Mouse (Mus musculus): ENCODE data around the gene Arhgef12.

Arhgef12 gene

DNA sequence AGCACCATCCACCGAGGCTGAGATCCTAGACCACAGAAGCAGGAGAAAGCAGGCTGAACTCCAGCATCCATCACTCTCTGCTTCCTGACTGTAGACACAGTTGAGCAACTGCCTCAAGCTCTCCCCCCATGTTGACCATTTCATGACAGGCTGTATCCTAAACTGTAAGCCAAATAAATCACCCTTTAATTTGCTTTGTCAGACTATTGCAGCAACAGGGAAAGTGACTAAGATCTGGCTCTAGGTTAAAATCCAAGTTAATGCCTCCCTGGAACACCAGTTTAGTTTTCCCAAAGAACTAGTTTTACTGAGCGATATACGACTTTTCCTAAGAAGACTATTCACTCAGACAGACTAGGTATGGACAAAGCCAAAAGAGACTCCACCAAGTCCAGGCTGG is 28.3 kb downstream of the Arhgef12 start:
- no peak for DNase-seq (ENCODE audit: low spot score in 2 of 2)

DNA sequence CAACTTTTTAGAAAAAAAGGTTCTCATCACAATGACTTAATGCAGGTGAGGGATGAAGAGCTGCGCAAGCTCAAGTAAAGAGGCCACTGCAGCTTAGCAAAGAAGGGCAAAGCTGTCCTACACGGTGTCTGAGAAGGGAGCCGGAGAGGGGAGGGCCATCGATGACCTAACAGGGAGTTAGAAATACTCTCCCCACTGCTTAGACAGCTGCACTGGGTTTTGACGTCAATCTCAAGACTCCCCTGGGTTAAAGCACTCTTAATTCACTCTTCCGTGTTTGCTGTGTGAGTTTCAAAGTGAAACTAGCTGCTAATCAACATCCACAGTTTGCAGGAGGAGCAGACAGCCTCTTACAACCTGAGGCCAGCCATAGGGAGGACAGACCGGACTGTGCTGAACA is 30.9 kb downstream of the Arhgef12 start:
- no peak for DNase-seq (ENCODE audit: low spot score in 2 of 2)

DNA sequence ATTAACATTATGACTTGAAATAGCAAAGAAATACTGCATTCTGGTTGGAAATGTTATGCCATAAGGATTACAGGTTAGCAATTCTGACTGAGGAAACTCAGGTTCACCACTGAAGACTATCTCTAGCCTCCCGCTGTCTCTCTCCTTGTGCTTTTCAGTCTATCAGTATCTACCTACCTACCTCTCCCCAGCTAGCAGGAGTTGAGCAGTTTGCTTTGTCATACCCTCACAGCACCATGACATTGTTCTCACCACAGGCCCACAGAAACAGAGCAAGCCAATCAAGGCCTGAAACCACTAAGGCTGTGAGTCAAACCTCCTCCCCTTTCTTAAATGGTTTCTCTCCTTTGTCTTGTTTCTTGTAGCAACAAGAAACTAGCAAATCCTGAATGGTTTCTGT is 32.4 kb downstream of the Arhgef12 start:
- no peak for DNase-seq (ENCODE audit: low spot score in 2 of 2)

DNA sequence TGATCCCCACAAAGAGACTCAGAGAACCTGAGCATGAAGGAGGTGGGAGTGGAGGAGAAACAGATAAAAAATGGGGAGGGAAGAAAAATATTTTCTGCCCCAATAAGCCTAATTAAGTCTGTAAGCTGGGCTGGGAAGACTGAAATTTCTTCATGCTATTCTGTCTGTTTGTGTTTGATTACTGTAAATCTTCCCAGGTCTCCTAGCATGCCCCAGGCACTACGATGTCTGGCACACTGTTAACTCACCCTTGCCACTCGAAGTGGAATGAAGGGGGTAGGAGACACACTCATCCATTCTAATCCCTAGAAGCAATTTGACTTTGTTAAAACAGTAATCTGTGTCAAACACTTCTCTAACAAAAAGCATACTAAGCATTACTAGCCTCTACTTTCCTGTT is 35.3 kb downstream of the Arhgef12 start:
- DNase-seq (ENCODE audit: low spot score in 2 of 2) = no peak

DNA sequence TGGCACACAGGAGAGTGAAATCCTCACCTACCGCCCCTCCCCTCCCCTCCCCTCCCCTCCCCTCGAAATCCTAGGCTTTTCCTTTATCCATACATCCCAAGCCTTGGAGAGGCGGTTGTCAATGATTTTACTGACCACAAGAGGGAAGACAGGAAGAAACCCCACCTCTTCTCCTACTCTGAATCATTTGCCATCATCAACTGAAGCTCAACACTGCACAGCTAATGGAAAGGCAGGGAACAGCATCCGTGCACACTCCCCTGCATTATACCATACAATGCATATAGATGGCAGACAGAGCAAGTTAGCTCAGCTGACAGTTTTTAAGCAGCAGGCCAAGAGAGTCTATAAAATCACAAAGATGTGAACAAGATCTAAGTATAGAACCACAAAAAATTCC is 35.9 kb downstream of the Arhgef12 start:
- DNase-seq (ENCODE audit: low spot score in 2 of 2) = peak in 1 of 2 experiments; percentile 9

DNA sequence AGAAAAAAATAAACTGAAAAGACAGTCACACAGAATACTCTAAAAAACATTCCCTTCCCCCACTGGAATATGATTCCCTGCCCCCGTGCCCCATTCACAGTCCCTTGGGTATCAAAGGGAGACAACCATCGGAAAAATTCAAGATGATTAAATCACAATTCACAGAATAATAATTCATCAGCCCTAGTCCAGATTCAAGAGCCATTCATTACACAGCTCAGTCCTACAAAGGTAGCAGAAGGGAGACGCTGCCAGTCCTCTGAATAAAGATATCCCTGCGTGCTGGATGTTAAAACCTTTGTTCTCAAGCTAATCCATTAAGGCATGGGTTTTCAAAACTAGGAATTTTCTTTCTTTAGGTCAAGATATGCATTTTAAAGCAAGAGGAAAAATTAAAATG is 36.5 kb downstream of the Arhgef12 start:
- DNase-seq (ENCODE audit: low spot score in 2 of 2) = no peak

DNA sequence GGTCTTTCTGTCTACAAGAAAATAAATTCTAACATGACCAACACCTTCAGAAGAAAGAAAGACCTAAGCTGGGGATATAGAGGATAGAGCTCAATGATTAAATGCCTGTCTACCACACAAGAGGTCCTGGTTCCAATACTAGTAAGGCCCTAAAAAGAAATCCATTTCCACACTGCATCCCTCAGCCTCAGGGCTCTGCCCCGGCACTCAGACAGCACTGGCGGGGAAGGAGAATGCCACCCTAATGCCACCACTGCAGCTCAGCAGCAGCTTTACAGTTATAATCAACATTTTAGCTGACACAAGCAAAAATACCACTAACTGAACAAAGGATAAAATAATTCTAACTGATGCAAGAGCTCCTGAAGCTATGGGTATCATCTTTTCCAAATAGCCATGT is 36.9 kb downstream of the Arhgef12 start:
- DNase-seq (ENCODE audit: low spot score in 2 of 2) = no peak

DNA sequence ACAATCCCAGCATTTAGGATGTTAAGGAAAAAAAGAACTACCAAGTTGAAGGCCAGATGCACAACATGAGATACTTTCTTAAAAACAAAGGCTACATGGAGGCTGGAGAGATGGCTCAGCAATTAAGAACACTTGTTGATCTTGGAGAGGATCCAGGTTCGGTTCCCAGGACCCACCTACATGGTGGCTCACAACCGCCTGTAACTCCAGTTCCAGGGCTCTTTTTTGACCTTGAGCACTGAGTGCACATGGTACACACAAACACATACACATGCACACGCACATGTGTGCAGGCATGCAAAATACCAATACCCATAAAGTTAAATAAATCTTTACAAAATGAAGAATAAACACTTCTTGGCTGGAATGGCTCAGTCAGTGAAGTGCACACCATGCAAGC is 39.1 kb downstream of the Arhgef12 start:
- DNase-seq (ENCODE audit: low spot score in 2 of 2) = no peak

DNA sequence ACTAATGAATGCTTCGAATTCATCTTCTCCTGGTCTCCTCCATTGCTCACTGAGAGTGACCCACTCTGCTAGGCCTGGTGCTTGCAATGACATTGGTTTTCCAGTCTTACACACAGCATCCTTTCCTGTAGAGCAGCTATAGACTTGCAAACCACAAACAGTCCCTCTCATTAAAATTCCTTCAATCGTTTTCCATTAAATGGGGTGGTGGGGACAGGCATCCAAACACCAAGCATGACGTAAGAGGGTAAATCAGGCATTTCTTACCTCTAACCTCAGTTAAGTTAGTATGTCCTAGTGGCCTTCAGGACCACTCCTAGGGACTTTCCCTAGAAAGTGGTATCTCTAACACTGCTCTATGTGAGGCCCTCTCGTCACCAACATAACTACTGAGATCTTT is 41.8 kb downstream of the Arhgef12 start:
- DNase-seq (ENCODE audit: low spot score in 2 of 2) = no peak

DNA sequence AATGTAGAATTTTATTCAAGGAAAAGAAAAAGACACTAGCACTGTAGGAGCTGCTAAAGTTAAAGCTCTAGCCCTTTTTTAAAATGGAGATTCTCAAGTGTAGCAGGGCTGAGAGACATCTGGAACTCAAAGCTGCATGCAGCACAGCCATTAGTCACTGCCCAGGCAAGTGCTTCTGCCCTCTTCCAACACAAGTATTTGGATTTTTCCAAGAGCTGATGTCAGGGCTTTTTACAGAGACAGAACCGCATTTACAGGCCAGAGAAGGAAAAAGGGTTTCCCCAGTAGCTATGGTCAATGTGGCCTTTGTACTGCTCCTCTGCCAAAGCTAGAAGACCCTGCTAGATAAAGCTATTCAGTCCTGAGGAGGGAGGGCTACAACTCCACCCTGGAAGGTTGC is 45.5 kb downstream of the Arhgef12 start:
- no peak for DNase-seq (ENCODE audit: low spot score in 2 of 2)

DNA sequence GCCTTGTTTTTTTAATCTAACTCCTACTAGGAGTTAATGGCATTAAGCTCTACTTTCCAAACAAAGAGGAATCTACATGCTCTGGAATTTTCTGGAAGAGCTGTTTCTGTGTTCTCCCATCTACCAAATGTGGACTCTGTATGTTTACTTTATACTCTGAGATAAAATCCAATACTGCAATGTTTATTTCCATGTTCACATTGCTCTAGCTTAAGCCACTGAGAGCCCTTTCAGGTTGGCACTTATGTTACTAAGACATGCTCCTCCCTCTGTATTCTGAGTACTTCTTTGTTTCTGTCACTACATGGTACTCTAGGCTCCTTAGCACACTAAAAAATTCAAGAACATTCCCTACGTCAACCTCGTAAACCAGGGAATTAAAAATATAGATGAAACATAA is 56.6 kb downstream of the Arhgef12 start:
- DNase-seq (ENCODE audit: low spot score in 2 of 2) = no peak

DNA sequence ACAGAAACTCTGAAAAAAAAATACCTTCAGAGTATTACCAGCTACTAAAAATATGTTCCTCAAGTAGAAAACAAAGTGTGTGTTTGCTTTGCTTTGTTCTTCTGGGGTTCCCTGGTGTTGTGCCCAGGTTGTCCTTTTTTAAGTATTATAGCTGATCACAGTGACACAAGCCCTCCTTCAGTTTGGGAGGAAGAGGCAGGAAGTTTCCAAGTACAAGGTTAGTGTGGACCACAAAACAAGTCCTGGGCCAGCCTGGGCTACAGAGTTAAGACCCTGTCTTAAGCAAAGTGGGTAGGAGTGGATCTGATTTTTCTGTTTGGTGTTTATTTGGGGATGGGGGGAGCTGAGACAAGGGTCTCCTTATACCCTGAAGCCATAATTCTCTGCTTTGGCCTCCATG is 62.6 kb downstream of the Arhgef12 start:
- no peak for DNase-seq (ENCODE audit: low spot score in 2 of 2)

DNA sequence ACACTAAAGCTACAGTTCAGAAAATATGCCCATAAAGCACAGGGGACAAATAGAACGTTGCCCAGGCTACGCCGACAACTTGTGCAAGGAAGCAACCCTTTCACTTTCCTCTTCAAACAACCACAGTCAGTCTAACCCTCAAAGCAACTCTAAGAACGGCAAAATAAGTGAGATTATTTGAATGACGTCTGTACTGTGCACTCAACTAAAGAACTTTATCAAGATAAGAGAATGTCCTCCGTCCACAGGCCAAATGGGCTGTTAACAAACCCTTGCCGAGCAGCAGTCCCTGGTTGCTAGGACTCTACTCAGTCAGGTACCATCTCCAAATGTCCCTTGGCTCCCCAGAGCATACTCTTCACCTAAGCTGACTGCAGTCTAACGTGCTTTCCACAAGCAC is 68.6 kb downstream of the Arhgef12 start:
- no peak for DNase-seq (ENCODE audit: low spot score in 2 of 2)

DNA sequence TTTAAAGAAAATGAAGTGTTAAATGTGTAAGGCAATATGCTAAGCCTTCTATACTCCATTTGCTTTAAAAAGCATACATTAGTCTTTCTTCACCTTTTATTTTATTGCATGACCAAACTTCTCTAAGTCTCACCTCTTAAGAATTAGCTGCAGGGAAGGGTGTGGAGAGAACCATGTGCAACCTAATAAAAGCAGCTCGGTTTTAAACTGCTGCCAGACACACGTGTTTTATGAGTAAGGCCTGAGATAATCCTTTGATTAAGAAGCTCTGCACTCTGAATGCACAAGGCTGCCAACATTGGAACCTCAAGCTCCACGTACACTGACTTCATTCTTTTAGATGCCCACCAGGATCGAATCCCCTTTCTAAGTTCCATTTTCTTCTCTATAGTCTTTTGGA is 71.8 kb downstream of the Arhgef12 start:
- no peak for DNase-seq (ENCODE audit: low spot score in 2 of 2)

DNA sequence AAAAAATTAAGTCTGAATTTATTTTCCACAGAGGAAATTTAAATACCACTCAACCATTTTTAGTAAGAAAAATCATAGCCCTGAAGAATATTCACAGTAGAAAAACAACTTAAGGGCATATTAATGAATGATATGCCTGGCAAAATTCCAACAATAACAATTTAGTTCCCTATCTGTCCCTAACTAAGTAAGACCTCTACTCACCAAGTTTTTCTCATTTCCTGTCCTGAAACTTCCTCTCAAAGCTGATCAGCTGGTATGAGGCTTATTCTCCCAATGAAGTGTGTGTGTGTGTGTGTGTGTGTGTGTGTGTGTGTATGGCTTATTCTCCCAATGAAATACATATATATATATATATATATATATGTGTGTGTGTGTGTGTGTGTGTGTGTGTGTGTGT is 72.8 kb downstream of the Arhgef12 start:
- DNase-seq (ENCODE audit: low spot score in 2 of 2) = no peak

DNA sequence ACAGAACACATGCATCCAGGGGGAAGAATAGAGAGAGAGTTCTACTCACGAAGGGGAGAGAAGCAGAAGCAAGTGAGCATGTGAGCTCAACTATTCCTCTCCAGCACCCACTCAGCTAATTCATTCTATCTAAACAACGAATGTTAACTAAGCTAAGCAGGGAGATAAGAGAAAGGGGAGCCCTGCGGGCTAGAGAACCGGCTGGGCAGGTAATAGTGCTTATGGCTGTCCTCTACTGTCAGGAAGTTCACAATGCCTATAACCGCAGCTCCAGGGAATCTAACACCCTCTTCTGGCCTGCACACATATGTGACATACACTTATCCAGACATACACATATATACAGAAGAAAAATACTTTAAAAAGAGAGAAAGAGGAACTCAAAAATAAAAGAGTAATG is 79.3 kb downstream of the Arhgef12 start:
- no peak for DNase-seq (ENCODE audit: low spot score in 2 of 2)

DNA sequence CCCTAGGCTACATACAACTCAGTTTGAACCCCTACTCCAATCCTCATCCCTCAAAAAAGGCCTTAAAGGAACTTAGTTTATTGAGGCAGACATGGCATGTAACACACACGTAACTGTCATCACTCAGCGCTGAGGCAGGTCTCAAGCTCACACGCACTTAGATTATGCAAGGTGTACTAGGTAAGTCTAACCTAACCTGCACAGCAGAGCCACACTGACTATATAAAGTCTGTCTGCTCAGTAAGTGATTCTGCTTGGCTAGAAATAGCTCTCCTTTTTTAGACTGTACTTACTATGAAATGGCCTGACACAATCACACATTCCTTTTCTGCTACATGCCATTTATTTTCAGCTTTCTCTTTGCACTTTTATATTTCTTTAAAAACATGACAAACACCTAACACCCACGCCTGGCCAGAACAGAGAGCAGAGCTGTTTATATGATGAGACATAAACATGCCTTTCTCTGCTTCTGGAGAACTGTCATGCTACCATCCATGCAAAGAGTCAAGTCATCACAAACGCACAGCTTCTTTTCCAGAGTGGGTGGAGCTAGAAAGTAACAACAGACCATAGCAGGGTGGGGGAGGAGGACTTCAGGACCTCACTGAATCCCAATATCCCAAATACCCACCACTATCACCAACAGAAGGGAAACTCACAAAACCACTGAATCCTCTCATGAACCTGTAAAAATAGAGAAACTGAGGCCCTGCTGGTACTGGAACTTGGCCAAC is 85.4 kb downstream of the Arhgef12 start:
- no peak for DNase-seq (ENCODE audit: low spot score in 2 of 2)

DNA sequence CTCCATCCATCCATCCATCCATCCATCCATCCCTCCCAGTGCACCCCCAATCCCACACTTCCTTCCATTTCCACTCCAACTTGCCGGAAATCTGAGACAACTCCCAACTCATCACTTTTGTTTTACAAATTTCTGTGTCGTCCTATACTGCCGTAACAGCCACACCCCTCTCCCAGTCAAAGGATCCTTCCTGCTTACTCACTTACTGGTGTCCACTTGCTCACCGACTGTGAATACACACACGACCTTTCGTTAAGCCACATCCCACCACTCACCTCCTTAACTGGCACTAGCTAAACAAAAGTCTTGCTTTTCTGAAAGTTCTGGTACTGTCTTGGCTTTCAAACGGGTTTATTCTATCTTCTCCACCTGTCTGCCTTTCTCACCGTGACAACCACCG is 87.4 kb downstream of the Arhgef12 start:
- DNase-seq (ENCODE audit: low spot score in 2 of 2) = no peak

DNA sequence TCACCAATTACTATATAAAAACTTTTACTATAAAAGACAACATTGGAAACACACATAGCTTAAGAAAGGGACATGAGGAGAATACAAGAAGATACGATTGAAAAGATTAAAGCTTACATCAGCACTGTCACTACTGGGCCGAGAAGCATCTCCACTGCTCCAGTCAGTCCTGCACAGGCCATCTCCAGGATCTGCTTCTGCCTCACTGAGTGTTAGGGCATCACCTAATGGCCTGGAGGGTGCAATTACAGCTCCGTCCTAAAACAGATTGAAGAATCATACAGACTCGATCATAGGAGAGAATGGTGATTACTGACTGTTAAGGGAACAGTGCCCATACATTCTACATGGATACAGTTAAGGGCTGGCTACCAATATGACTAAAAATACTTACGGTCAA is 91.3 kb downstream of the Arhgef12 start:
- DNase-seq (ENCODE audit: low spot score in 2 of 2) = no peak

DNA sequence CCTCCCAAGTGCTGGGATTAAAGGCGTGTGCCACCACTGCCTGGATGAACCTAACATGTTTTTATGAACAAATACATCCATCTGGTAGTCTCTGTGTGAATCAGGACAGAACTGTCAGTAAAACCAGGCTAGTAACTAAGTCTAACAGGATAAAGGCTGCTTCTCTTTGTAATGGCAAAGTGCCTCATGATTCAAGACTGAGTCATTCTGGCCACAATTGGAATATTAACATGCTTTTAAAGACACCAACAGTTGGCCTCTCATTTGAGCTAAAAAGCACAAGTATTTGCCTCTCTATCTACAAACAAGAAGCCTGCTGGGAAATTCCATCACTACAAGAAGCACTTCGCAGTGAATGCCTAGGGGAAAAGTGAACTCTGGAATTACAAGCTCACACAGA is 91.7 kb downstream of the Arhgef12 start:
- DNase-seq (ENCODE audit: low spot score in 2 of 2) = no peak

DNA sequence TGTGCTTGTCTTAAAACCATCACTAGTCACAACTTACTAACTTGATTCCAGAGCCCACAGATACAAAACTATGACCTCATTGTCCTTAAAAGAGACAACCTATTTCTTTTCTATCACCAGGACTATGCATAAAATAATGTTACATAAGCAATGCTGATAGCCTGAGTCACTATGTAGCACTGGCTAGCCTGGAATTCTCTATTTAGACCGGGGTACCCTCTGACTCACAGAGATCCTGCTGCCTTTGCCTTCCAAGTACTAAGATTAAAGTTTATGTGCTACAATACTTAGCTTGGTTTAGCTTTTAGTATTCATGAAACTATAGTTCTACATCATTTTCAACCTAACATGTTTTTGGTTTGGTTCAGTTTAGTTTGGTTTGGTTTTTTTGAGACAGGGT is 92.2 kb downstream of the Arhgef12 start:
- DNase-seq (ENCODE audit: low spot score in 2 of 2) = no peak

DNA sequence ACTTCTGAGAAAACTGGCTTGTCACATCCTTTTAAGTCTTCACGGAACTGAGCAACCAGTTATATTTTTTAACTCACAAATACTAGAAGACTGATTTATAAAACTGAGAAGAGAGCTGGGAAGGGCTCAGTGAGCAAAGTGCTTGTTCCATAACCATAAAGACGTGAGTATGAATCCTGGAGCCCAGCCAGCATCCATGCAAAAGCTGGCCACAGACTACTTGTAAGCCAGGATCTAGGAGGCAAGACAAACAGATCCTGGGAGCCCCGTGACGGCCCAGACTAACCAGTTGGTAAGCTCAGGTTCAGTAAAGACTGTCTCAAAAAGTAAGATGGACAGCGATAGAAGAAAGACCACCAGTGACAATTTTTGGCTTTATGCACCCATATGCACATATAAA is 94.5 kb downstream of the Arhgef12 start:
- no peak for DNase-seq (ENCODE audit: low spot score in 2 of 2)

DNA sequence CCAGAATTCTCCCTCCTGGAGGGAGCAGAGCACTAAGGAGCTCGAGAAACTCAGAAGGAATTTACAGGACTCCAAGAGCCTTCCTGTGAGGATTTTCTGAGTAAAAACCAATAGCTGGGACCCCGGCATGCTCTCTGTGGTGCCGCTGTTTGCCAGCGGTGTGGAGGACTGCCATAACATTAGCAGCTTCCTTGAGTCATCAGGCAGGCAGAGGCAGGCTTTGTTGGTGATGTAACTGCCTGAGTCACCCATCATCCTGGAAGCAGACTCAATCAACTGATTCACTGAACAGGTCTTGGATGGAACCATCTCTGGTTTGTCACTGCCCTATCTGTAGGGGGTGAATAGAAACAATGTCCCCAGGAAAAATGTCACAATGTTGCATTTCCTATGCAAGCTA is 96.0 kb downstream of the Arhgef12 start:
- no peak for DNase-seq (ENCODE audit: low spot score in 2 of 2)

DNA sequence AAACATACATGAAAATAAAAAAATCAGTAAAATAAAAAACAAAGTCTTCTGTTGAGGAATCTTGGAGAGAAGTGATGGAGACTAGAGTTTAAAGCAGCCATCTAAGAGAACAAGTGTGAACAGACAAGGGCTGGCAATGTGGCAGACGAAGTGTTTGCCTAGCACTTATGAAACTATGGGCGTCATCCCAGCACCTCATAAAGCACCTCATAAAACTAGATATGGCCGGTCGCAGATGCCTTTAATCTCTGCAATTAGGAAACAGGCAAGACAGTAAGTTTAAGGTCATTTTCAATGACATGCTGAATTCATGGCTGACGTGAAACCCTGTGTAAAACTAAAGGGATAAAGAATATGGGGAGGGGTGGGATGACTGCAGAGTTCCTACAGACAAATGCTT is 103.2 kb downstream of the Arhgef12 start:
- no peak for DNase-seq (ENCODE audit: low spot score in 2 of 2)
